Mouse (Mus musculus) layer of hippocampus, postnatal 14 days (tissue): ENCODE results near the gene Faim. TPM values are rescaled to one million over a fixed set of nuclear protein-coding genes. Genes with fewer than 3 reads are reported as not detected.

Experiments
- DNase-seq, 2 experiments: peaks; one replicate each; pipeline ENCODE4 v3.0.0; 2021 to 2022; ENCODE audit warnings: low spot score in 2 of 2, mixed read lengths in 1 of 2
- total RNA-seq, 2 experiments: library from RNA; stranded (reverse); gene quantifications; 2 replicates each; pipeline ENCODE4 v1.2.3; 2021

Faim gene
- total RNA-seq, 2 experiments from 2014 or later = 53.8 to 58.5 TPM

DNA sequence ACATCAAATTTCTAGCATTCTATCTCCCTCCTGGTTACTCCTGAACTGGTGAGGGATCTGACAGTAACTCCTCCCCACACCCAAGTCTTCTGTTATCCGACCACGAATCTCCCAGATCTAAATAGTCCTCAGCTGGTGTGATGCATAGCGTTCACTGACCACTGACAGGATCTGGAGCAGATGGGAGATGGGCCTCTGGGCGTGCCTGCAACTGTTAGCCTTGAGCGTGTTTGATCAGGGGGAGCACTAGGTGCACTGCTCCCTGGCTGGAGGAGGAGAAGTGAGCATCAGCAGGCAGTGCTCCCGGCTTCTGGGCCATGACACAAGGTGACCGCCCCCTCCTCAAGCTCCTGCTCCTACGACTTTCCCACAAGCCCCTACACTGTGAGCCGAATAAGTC is 55.8 kb downstream of the Faim start:
- DNase-seq = no peak

- no peak for DNase-seq
These were observed 56.5 kb downstream of the Faim start for GRCm38 (mm10) chr9:99042641-99043040.

- peak in 1 of 2 experiments; percentile 54 for DNase-seq
These were observed 58.6 kb downstream of the Faim start for GRCm38 (mm10) chr9:99044761-99045160.

DNA sequence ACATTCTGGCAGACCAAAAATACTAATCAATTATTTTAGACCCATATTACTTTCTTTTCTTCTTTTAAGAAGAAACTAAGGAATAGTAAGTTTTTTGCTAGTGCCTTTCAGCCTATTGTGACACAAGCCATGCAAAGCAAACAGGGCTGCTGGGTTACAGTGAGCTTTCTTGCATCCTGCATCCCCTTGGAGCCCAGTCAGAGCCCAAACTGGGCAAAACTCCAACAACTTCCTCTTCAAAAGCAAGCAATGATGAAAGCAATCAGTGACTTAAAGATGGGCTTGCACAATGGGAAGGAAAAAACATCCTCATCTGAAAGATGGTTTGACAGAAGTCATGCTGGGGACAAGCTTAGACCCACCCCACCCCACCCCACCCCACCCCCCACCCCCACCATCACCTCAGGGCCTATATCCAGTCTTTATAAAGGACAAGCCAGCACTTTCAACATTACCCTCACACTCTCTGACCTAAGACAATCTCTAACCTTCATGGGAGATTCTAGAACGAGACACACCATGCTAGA is 62.6 kb downstream of the Faim start:
- no peak for DNase-seq

DNA sequence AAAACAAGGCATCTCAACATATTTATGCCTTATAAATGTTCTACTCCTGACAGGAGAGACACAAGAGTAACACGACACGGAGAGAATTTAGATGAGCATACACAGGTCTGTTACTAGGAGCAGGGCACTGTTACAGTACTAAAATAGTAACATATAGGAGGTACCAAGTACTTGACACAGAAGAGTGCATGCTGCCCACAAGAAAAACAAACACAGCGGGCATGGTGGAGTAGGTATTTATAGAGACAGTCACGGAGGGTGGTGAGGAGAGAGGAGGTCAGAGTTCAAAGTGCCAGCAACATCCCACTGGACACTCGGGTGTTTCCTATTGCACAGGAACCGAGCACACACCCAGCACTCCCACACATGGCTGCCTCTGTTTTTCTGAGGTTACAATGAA is 63.6 kb downstream of the Faim start:
- no peak for DNase-seq

Other genes starting within 250 kb of the Faim start
- not detected for gene Prr23a1, start 143.9 kb upstream of the Faim start, total RNA-seq
- not detected for gene Prr23a2, start 129.9 kb upstream of the Faim start, total RNA-seq
- not detected for gene Prr23a3, start 121.6 kb upstream of the Faim start, total RNA-seq
- not detected for gene 7420426K07Rik, start 83.3 kb upstream of the Faim start, total RNA-seq
- 1 to 10 TPM; 1.4 to 1.6 TPM for gene Foxl2, start 31.1 kb upstream of the Faim start, total RNA-seq
- under 1 TPM in 1 of 2 experiments, not detected in 1; 0.21 TPM for gene Gm1123, start 49.3 kb downstream of the Faim start, total RNA-seq
- 10 to 100 TPM; 22.9 to 23.6 TPM for gene Pik3cb, start 154.2 kb downstream of the Faim start, total RNA-seq